Mouse (Mus musculus): ENCODE results near the gene Zfp219.

GRCm38 (mm10) chr14:52061798-52062197 lies 41.3 kb upstream of the Zfp219 start:
- no peak for TF ChIP-seq CTCF (IDR thresholded peaks at IDR 0.05; ENCODE audit: control insufficient read depth, insufficient read depth, insufficient read length)
- TF ChIP-seq MYOG (IDR thresholded peaks at IDR 0.05; ENCODE audit: control insufficient read depth, extremely low read depth, insufficient read length), result no peak
- no peak for TF ChIP-seq MAX (IDR thresholded peaks at IDR 0.05)
- no peak for TF ChIP-seq USF1 (IDR thresholded peaks at IDR 0.05; ENCODE audit: low read depth)
- no peak for TF ChIP-seq MYOD1 (IDR thresholded peaks at IDR 0.05; ENCODE audit: control insufficient read depth, insufficient read length, low read depth)
- no peak for TF ChIP-seq CEBPB (IDR thresholded peaks at IDR 0.05; ENCODE audit: low read depth)
